Mouse (Mus musculus) neutrophil, adult 65 days (primary cell): ENCODE measurements around the gene Pkd2l1. TPM values are rescaled to one million over a fixed set of nuclear protein-coding genes. Genes with fewer than 3 reads are reported as not detected.

Experiments
- total RNA-seq: library from RNA; stranded (reverse); gene quantifications from 2 replicates; pipeline ENCODE4 v1.2.4, GENCODE M21; 2023

Pkd2l1 gene
- total RNA-seq = not detected in 2 replicates

GRCm38 (mm10) chr19:44192342-44192741 is at the start of gene Pkd2l1:
Gene Pkd2l1 (minus strand): TSS chr19:44192442.

DNA sequence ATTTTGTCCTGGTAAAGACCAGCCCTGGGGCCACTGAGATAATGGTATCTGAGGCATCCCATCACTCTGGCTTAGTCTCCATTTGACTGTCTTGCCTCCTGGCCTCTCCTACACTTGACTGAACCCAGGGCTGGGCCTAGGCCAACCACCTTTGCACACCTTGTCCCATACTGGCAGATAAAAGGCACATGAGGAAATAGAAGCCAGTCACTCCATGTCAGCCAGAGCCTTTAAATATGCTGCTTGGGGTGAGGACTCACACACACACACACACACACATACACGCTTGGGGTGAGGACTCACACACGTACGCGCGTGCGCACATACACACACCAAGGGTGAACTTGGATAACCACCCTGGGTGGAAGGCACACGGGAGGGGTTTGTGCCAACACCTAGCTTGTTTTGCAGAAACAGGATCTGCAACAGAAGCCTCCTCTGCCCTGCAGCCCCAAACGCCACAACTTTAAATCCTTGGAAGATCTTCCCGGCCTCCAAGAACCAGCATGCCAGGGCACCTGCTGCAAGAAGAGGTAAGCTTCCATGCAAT is 10.8 kb upstream of the Pkd2l1 start, which contains the start of gene Scd3:
Gene Scd3 (plus strand): TSS at position 255 of the 550 bp plus-strand sequence.

GRCm38 (mm10) chr19:44145702-44146567 is 46.3 kb downstream of the Pkd2l1 start, which contains the start of gene Bloc1s2:
Gene Bloc1s2 (minus strand): TSS chr19:44146446.

DNA sequence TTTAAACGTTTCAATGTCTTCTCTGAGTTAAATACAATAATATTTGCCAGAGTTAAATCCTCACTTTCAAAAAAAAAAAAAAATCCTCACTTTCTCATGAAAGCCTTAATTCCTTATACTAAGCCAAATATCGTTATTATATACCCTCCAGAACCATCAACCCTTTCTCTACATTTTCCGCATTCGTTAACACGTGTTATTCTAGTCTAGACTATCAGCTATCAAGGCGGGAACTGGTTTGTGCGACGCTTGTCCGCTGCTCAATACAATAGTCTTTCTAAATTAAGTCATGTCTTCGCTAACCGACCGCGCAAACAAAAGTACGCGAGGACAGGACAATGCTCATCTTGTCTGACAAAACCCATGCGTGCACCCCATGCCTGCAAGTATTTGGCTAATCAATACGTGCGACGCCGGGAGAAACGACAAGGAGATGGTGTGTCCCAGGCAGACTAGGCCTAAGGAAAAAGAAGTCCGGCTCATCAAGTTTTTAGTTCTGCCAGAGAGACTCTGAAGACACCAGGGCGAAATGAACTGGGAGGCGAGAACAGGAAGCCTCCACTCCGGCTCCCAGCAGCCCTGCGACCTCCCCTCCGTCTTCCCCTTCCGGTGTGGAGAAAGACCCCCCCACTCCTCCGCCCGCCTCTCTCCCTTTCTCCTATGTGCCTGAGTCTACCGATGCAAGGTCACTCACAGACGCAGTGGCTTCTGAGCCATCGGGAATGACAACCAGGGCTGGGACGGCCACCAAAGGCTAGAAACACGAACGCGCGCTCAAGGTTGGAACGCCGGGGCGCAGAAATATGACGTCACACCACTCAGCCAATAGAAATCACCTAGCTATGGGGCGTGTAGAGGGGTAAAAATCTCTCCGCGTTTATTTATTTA is 56.9 kb downstream of the Pkd2l1 start, which contains the start of gene Cwf19l1:
Gene Cwf19l1 (minus strand): TSS at position 805 of the 888 bp plus-strand sequence.

GRCm38 (mm10) chr19:44106831-44107660 is 85.2 kb downstream of the Pkd2l1 start, which contains the start of gene Chuk:
Gene Chuk (minus strand): TSS chr19:44107480.

Other genes with a start within 250 kb of the Pkd2l1 start
- not detected in 2 replicates for gene Cpn1, start 205.9 kb downstream of the Pkd2l1 start, total RNA-seq
- gene Cyp2c23, start 163.2 kb downstream of the Pkd2l1 start, total RNA-seq = not detected in 2 replicates
- 25.5 and 27.4 TPM in 2 replicates for gene Erlin1, start 122.7 kb downstream of the Pkd2l1 start, total RNA-seq
- 41.3 and 56.6 TPM in 2 replicates for gene Chuk, start 85.0 kb downstream of the Pkd2l1 start, total RNA-seq
- 8.1 and 12.4 TPM in 2 replicates for gene Cwf19l1, start 56.6 kb downstream of the Pkd2l1 start, total RNA-seq
- gene Bloc1s2, start 46.0 kb downstream of the Pkd2l1 start, total RNA-seq = 56.9 and 64.7 TPM in 2 replicates
- gene Scd3, start 10.8 kb upstream of the Pkd2l1 start, total RNA-seq = not detected in 2 replicates
- gene Scd2, start 101.2 kb upstream of the Pkd2l1 start, total RNA-seq = 14.1 and 16.4 TPM in 2 replicates
- 0.13 and 0.20 TPM in 2 replicates for gene Scd4, start 140.7 kb upstream of the Pkd2l1 start, total RNA-seq
- 1.1 and 3.5 TPM in 2 replicates for gene Scd1, start 215.4 kb upstream of the Pkd2l1 start, total RNA-seq